Mouse (Mus musculus): ENCODE measurements around the gene Vmn1r90. TPM values are rescaled to one million over a fixed set of nuclear protein-coding genes. Genes with fewer than 3 reads are reported as not detected.
"Not testable (repeated sequence)": the region's sequence is repeated elsewhere in the genome, so short reads cannot be mapped to it uniquely, and the experiment has no call there.

The Vmn1r90 gene
- polyA plus RNA-seq (2014; fragmentation: Nextera tagmentation; extraction: Ambion mirVana) = 0.14 TPM in 2 replicates

GRCm38 (mm10) chr7:14563406-14563805, at the start of gene Vmn1r90:
TSS of gene Vmn1r90 (minus strand) at chr7:14563506.
- Histone ChIP-seq H3K9me3 (replicated peaks; ENCODE audit: control insufficient read depth, low read length) (no peaks in the 10 kb centered on the region), H3K4me2 (ENCODE audit: low read depth, low read length) (no peak within 1 kb of the TSS), H3K36me3 (replicated peaks; ENCODE audit: control insufficient read depth, insufficient read depth, low read depth, low read length) (no peaks in the 10 kb centered on the region), H3K4me1 (ENCODE audit: control insufficient read depth, insufficient read depth, low read length) (no peaks in the 10 kb centered on the region), H3K9ac (replicated peaks; ENCODE audit: low read length) (no peak within 1 kb of the TSS), H3K4me3 (ENCODE audit: low read depth, low read length) (no peak within 1 kb of the TSS), H3K27me3 (ENCODE audit: control insufficient read depth, insufficient read depth, low read length) (no peaks in the 10 kb centered on the region), H3K27ac (replicated peaks; ENCODE audit: low read depth, low read length) (no peak within 1 kb of the TSS)
- DNase-seq (ENCODE audit: low spot score) (no peak), ATAC-seq (replicated peaks; ENCODE audit: insufficient number of reproducible peaks, low FRiP score, low TSS enrichment, low read depth) (no peak)
- WGBS = 70% methylated on average over 1 of the region's 1 CpGs

- not testable (repeated sequence) for H3K4me2 ChIP-seq (ENCODE audit: low read depth, low read length); H3K36me3 ChIP-seq (replicated peaks; ENCODE audit: control insufficient read depth, insufficient read depth, low read depth, low read length); ATAC-seq (replicated peaks; ENCODE audit: insufficient number of reproducible peaks, low FRiP score, low TSS enrichment, low read depth); H3K9me3 ChIP-seq (replicated peaks; ENCODE audit: control insufficient read depth, low read length); H3K27ac ChIP-seq (replicated peaks; ENCODE audit: low read depth, low read length); H3K27me3 ChIP-seq (ENCODE audit: control insufficient read depth, insufficient read depth, low read length); H3K9ac ChIP-seq (replicated peaks; ENCODE audit: low read length); DNase-seq (ENCODE audit: low spot score); H3K4me3 ChIP-seq (ENCODE audit: low read depth, low read length); H3K4me1 ChIP-seq (ENCODE audit: control insufficient read depth, insufficient read depth, low read length)
- 66% methylated on average over 8 of the region's 8 CpGs for WGBS
These were observed 29.7 kb upstream of the Vmn1r90 start for GRCm38 (mm10) chr7:14593009-14593408.

- no peak overlapping the region for H3K4me3 ChIP-seq (ENCODE audit: low read depth, low read length)
- no peak overlapping the region for H3K9ac ChIP-seq (replicated peaks; ENCODE audit: low read length)
- no peak overlapping the region for H3K4me2 ChIP-seq (ENCODE audit: low read depth, low read length)
- DNase-seq (ENCODE audit: low spot score) (no peak), ATAC-seq (replicated peaks; ENCODE audit: insufficient number of reproducible peaks, low FRiP score, low TSS enrichment, low read depth) (no peak)
- H3K36me3 ChIP-seq (replicated peaks; ENCODE audit: control insufficient read depth, insufficient read depth, low read depth, low read length) = no peaks in the 10 kb centered on the region
- H3K27ac ChIP-seq (replicated peaks; ENCODE audit: low read depth, low read length) = no peak overlapping the region
- no peaks in the 10 kb centered on the region for H3K4me1 ChIP-seq (ENCODE audit: control insufficient read depth, insufficient read depth, low read length)
- H3K9me3 ChIP-seq (replicated peaks; ENCODE audit: control insufficient read depth, low read length) = 0 out of 2 replicates have a peak, but pooled peaks cover 3% of the 10 kb centered on the region
- H3K27me3 ChIP-seq (ENCODE audit: control insufficient read depth, insufficient read depth, low read length) = no peaks in the 10 kb centered on the region
- WGBS = 88% methylated on average over 1 of the region's 1 CpGs
These were observed 11.0 kb downstream of the Vmn1r90 start for GRCm38 (mm10) chr7:14552284-14552683.

GRCm38 (mm10) chr7:14525280-14525679, 38.0 kb downstream of the Vmn1r90 start:
- H3K27ac ChIP-seq (replicated peaks; ENCODE audit: low read depth, low read length) = no peak overlapping the region
- H3K36me3 ChIP-seq (replicated peaks; ENCODE audit: control insufficient read depth, insufficient read depth, low read depth, low read length) = no peaks in the 10 kb centered on the region
- no peak overlapping the region for H3K9ac ChIP-seq (replicated peaks; ENCODE audit: low read length)
- no peaks in the 10 kb centered on the region for H3K27me3 ChIP-seq (ENCODE audit: control insufficient read depth, insufficient read depth, low read length)
- DNase-seq (ENCODE audit: low spot score) = no peak
- no peaks in the 10 kb centered on the region; the same call in 1 of the 2 replicates for H3K9me3 ChIP-seq (replicated peaks; ENCODE audit: control insufficient read depth, low read length)
- H3K4me2 ChIP-seq (ENCODE audit: low read depth, low read length) = no peak overlapping the region
- WGBS = 67% methylated on average over 1 of the region's 1 CpGs
- no peak for ATAC-seq (replicated peaks; ENCODE audit: insufficient number of reproducible peaks, low FRiP score, low TSS enrichment, low read depth)
- no peak overlapping the region for H3K4me3 ChIP-seq (ENCODE audit: low read depth, low read length)
- no peaks in the 10 kb centered on the region for H3K4me1 ChIP-seq (ENCODE audit: control insufficient read depth, insufficient read depth, low read length)

GRCm38 (mm10) chr7:14522636-14523035, 40.7 kb downstream of the Vmn1r90 start:
- ATAC-seq (replicated peaks; ENCODE audit: insufficient number of reproducible peaks, low FRiP score, low TSS enrichment, low read depth) (no peak), DNase-seq (ENCODE audit: low spot score) (no peak)
- Histone ChIP-seq H3K27me3 (ENCODE audit: control insufficient read depth, insufficient read depth, low read length) (no peaks in the 10 kb centered on the region), H3K27ac (replicated peaks; ENCODE audit: low read depth, low read length) (no peak overlapping the region), H3K4me2 (ENCODE audit: low read depth, low read length) (no peak overlapping the region), H3K4me3 (ENCODE audit: low read depth, low read length) (no peak overlapping the region), H3K36me3 (replicated peaks; ENCODE audit: control insufficient read depth, insufficient read depth, low read depth, low read length) (no peaks in the 10 kb centered on the region), H3K4me1 (ENCODE audit: control insufficient read depth, insufficient read depth, low read length) (no peaks in the 10 kb centered on the region), H3K9me3 (replicated peaks; ENCODE audit: control insufficient read depth, low read length) (no peaks in the 10 kb centered on the region; the same call in none of the 2 replicates), H3K9ac (replicated peaks; ENCODE audit: low read length) (no peak overlapping the region)
- 90% methylated on average over 1 of the region's 1 CpGs for WGBS

- ATAC-seq (replicated peaks; ENCODE audit: insufficient number of reproducible peaks, low FRiP score, low TSS enrichment, low read depth) (no peak), DNase-seq (ENCODE audit: low spot score) (no peak)
- H3K9me3 ChIP-seq (replicated peaks; ENCODE audit: control insufficient read depth, low read length) = peaks cover 3% of the 10 kb centered on the region
- WGBS = 74% methylated on average over 3 of the region's 3 CpGs
- no peak overlapping the region for H3K4me2 ChIP-seq (ENCODE audit: low read depth, low read length)
- H3K9ac ChIP-seq (replicated peaks; ENCODE audit: low read length) = no peak overlapping the region
- H3K4me1 ChIP-seq (ENCODE audit: control insufficient read depth, insufficient read depth, low read length) = no peaks in the 10 kb centered on the region
- no peaks in the 10 kb centered on the region for H3K36me3 ChIP-seq (replicated peaks; ENCODE audit: control insufficient read depth, insufficient read depth, low read depth, low read length)
- H3K27ac ChIP-seq (replicated peaks; ENCODE audit: low read depth, low read length) = no peak overlapping the region
- no peaks in the 10 kb centered on the region for H3K27me3 ChIP-seq (ENCODE audit: control insufficient read depth, insufficient read depth, low read length)
- no peak overlapping the region for H3K4me3 ChIP-seq (ENCODE audit: low read depth, low read length)
These were observed 45.0 kb downstream of the Vmn1r90 start for GRCm38 (mm10) chr7:14518301-14518700.

Other genes with a start within 250 kb of the Vmn1r90 start
- not detected in 2 replicates for gene Obox8, start 229.9 kb downstream of the Vmn1r90 start, polyA plus RNA-seq (2014; fragmentation: Nextera tagmentation; extraction: Ambion mirVana)
- not detected in 2 replicates for gene Sult2a8, start 116.7 kb downstream of the Vmn1r90 start, polyA plus RNA-seq (2014; fragmentation: Nextera tagmentation; extraction: Ambion mirVana)
- gene Sult2a7, start 69.3 kb downstream of the Vmn1r90 start, polyA plus RNA-seq (2014; fragmentation: Nextera tagmentation; extraction: Ambion mirVana) = not detected in 2 replicates
- gene Obox7, start 96.0 kb upstream of the Vmn1r90 start, polyA plus RNA-seq (2014; fragmentation: Nextera tagmentation; extraction: Ambion mirVana) = not detected in 2 replicates

All from embryonic facial prominence, embryonic 11.5 days (tissue).